Mouse (Mus musculus): ENCODE measurements around the gene Cttnbp2nl. TPM values are rescaled to one million over a fixed set of nuclear protein-coding genes. Genes with fewer than 3 reads are reported as not detected.

The Cttnbp2nl gene
- polyA plus RNA-seq, 1 experiment from 2014 or later, result 44.3 TPM

DNA sequence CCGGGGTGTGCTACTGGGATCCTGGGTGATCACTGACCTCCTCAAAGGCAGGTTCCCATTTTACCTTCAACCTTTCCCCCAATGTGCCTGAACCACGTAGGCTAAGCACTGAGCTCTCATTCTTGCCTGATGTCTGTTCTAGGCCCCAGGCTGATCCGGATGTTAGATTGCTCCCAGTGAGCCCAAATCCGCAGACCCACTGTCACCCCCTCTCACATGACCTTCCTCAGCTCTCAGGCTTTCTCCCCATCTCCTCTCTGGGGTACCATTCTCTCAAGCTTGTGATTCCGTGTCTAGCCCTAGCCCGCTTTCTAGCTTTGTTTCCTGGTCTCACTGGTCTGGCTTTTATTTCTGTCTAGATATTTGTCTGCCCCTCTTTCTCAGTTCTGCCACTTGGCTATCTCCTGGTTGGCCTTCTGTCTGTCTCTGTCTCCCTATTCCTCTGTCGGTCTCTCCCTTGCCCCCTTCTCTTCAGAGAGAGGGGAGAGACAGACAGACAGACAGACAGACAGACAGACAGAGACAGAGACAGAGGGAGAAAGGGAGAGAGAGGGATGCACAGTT lies 86.9 kb downstream of the Cttnbp2nl start:
- ATAC-seq (replicated peaks; ENCODE audit: insufficient number of reproducible peaks, low FRiP score, low TSS enrichment, low read depth), result no peak
- no peak overlapping the region for H3K4me2 ChIP-seq (ENCODE audit: low read depth, low read length)
- DNase-seq (ENCODE audit: low spot score), result no peak
- no peak overlapping the region for H3K9ac ChIP-seq (replicated peaks; ENCODE audit: low read length)
- H3K9me3 ChIP-seq (replicated peaks; ENCODE audit: control insufficient read depth, low read length), result no peaks in the 10 kb centered on the region
- H3K4me1 ChIP-seq (ENCODE audit: control insufficient read depth, insufficient read depth, low read length), result peaks cover 17% of the 10 kb centered on the region
- no peak overlapping the region for H3K4me3 ChIP-seq (ENCODE audit: low read depth, low read length)
- no peaks in the 10 kb centered on the region for H3K36me3 ChIP-seq (replicated peaks; ENCODE audit: control insufficient read depth, insufficient read depth, low read depth, low read length)
- WGBS, result 79% methylated on average over 7 of the region's 7 CpGs
- no peak overlapping the region for H3K27ac ChIP-seq (replicated peaks; ENCODE audit: low read depth, low read length)
- H3K27me3 ChIP-seq (ENCODE audit: control insufficient read depth, insufficient read depth, low read length), result peaks cover 23% of the 10 kb centered on the region

DNA sequence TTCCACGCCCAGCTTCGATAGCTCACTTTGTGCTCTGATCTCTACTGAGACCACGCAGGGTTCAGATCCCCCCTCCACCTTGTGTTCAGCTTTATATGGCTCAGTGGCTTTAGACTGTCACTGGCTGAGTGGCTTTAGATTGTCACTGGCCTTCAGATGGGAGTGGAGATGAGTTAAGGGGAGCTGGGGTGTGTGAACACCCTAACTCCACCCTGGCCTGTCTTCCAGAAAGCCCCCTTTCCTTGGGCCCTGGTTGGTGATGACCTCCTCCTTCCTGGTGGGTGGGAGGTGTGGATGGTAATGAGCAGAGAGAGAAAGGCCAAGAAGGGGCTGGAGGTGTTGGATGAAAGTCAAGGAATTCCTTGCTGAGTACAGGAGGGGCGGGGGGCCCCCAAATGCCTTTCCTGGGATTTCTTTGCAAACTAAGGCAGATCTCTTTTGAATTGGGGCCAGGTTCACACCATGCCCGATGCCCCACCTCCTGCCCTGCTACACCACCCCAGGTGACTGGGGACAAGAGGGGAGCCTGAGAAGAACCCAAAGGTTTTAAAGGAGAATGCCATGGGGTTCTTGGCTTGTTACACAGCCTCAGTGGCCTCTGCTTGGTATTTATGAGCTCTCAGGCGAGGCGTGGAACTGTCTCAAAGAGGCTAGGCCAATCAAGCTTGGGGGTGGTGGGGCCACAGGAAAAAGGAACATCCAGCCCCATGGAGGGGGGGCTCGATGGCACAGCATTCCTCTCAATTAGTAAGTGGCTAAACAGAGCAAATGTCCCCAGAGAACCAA lies 87.7 kb downstream of the Cttnbp2nl start:
- Histone ChIP-seq H3K36me3 (replicated peaks; ENCODE audit: control insufficient read depth, insufficient read depth, low read depth, low read length) (no peaks in the 10 kb centered on the region), H3K9me3 (replicated peaks; ENCODE audit: control insufficient read depth, low read length) (no peaks in the 10 kb centered on the region), H3K27ac (replicated peaks; ENCODE audit: low read depth, low read length) (no peak overlapping the region), H3K27me3 (ENCODE audit: control insufficient read depth, insufficient read depth, low read length) (peaks cover 31% of the 10 kb centered on the region), H3K4me1 (ENCODE audit: control insufficient read depth, insufficient read depth, low read length) (peaks cover 17% of the 10 kb centered on the region), H3K9ac (replicated peaks; ENCODE audit: low read length) (no peak overlapping the region), H3K4me2 (ENCODE audit: low read depth, low read length) (no peak overlapping the region), H3K4me3 (ENCODE audit: low read depth, low read length) (no peak overlapping the region)
- DNase-seq (ENCODE audit: low spot score) (no peak), ATAC-seq (replicated peaks; ENCODE audit: insufficient number of reproducible peaks, low FRiP score, low TSS enrichment, low read depth) (no peak)
- whole genome bisulfite sequencing, result 75% methylated on average over 8 of the region's 8 CpGs

DNA sequence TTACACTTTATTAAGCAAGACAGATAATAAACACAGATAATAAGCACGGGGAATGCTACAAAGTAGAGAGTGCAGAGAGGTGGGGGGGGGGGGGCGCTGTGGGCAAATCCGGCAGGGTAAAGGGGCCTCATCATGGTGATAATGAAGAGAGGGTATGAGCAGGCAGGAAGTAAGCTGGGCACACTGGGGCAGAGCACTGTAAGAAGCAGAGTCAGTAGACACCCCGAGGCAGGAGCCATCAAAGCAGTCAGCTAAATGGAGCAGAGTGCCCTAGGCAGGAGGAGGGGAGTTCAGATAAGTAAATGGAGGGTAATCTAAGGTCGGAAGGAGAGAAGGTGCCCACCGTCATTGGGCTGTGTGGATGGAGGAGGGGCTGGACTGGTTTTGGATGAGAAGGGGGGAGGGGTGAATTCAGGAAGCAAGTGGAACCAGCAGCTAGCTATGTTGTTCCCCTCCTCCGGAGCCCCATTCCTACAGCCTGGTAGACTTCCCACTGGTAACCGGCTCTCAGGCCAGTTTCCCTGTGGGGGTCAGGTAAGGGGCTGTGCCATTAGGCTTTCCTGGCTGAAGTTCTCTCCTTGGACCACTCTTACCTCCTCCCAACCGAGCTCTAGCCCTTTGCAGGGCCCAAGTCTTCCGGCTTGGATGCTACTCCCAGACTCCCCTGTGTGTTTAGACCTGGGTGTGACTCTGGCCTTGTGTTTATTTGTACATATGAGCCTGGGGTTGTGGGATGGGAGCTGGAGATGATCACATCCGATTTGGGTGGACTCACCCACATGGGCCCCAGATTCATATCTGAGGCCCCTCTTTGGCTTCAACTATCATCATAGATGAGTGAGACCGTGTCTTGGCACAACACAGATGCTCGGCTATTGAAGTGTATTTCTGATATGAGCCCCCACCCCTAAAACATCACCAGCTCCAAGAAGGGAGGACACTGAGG lies 89.3 kb downstream of the Cttnbp2nl start:
- Histone ChIP-seq H3K4me3 (ENCODE audit: low read depth, low read length) (no peak overlapping the region), H3K4me1 (ENCODE audit: control insufficient read depth, insufficient read depth, low read length) (peaks cover 19% of the 10 kb centered on the region), H3K9me3 (replicated peaks; ENCODE audit: control insufficient read depth, low read length) (no peaks in the 10 kb centered on the region), H3K9ac (replicated peaks; ENCODE audit: low read length) (no peak overlapping the region), H3K27me3 (ENCODE audit: control insufficient read depth, insufficient read depth, low read length) (peaks cover 42% of the 10 kb centered on the region), H3K4me2 (ENCODE audit: low read depth, low read length) (no peak overlapping the region), H3K27ac (replicated peaks; ENCODE audit: low read depth, low read length) (no peak overlapping the region), H3K36me3 (replicated peaks; ENCODE audit: control insufficient read depth, insufficient read depth, low read depth, low read length) (no peaks in the 10 kb centered on the region)
- 20% methylated on average over 13 of the region's 13 CpGs for WGBS
- DNase-seq (ENCODE audit: low spot score) (no peak), ATAC-seq (replicated peaks; ENCODE audit: insufficient number of reproducible peaks, low FRiP score, low TSS enrichment, low read depth) (no peak)

DNA sequence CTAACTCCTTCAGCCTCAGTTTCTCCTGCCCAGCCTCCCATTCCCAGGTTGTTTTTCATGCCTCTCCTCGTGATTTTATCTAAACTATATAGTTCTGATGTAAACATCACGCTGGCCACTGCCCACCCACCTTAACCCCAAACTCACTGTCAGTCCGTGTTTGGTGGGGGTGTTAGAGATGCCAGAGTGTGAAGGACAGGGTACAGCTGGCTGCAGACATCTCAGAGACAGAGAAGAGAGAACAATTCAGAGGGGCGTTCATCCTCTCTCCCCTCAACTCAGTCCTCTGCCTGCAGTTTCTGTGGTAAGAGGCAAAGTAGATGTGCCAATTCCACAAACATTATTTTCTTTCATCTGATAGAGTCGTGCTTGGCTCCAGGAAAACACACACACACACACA lies 90.1 kb downstream of the Cttnbp2nl start:
- ATAC-seq (replicated peaks; ENCODE audit: insufficient number of reproducible peaks, low FRiP score, low TSS enrichment, low read depth), result no peak
- Histone ChIP-seq H3K27me3 (ENCODE audit: control insufficient read depth, insufficient read depth, low read length) (peaks cover 42% of the 10 kb centered on the region), H3K36me3 (replicated peaks; ENCODE audit: control insufficient read depth, insufficient read depth, low read depth, low read length) (no peaks in the 10 kb centered on the region), H3K9me3 (replicated peaks; ENCODE audit: control insufficient read depth, low read length) (no peaks in the 10 kb centered on the region), H3K4me2 (ENCODE audit: low read depth, low read length) (peak overlapping the region; percentile 79; the same call in 1 of the 2 replicates), H3K4me3 (ENCODE audit: low read depth, low read length) (0 out of 2 replicates have a peak overlapping the region, but pooled peaks have one; percentile 48), H3K4me1 (ENCODE audit: control insufficient read depth, insufficient read depth, low read length) (peaks cover 19% of the 10 kb centered on the region), H3K27ac (replicated peaks; ENCODE audit: low read depth, low read length) (no peak overlapping the region), H3K9ac (replicated peaks; ENCODE audit: low read length) (no peak overlapping the region)
- no peak for DNase-seq (ENCODE audit: low spot score)
- WGBS, result 5% methylated on average over 5 of the region's 5 CpGs

DNA sequence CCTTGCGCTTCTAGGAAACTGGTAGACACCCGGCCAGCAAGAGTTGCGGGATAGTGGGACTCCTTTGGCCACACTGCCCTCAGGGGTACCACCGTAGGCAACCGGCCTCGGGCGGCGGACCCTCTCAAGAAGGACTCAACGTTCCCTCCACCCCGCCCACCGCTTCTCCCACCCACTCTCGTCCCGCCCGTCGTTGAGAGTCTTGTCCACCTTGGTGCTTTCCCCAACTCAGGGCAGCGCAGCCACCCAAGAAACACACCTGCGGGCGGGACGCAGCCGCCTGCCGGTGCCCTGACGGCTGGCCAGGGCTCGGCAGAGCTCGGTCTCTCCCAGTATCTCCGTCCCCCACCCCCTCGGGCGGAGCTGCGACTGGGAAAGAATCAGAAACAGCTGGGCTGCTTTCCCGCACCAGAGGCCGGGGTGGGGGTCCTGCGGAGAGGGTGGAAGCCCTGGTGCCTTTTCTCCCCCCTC lies 90.8 kb downstream of the Cttnbp2nl start:
- Histone ChIP-seq H3K9me3 (replicated peaks; ENCODE audit: control insufficient read depth, low read length) (no peaks in the 10 kb centered on the region), H3K27me3 (ENCODE audit: control insufficient read depth, insufficient read depth, low read length) (peaks cover 42% of the 10 kb centered on the region), H3K4me3 (ENCODE audit: low read depth, low read length) (peak overlapping the region; percentile 48), H3K4me2 (ENCODE audit: low read depth, low read length) (peak overlapping the region; percentile 79), H3K27ac (replicated peaks; ENCODE audit: low read depth, low read length) (0 out of 2 replicates have a peak overlapping the region, but pooled peaks have one; percentile 2), H3K36me3 (replicated peaks; ENCODE audit: control insufficient read depth, insufficient read depth, low read depth, low read length) (no peaks in the 10 kb centered on the region), H3K4me1 (ENCODE audit: control insufficient read depth, insufficient read depth, low read length) (peaks cover 19% of the 10 kb centered on the region), H3K9ac (replicated peaks; ENCODE audit: low read length) (peak overlapping the region; percentile 52)
- DNase-seq (ENCODE audit: low spot score) (peak; percentile 84), ATAC-seq (replicated peaks; ENCODE audit: insufficient number of reproducible peaks, low FRiP score, low TSS enrichment, low read depth) (no peak; the same call in 1 of the 2 replicates)
- WGBS, result under 1% methylated on average over 31 of the region's 31 CpGs

DNA sequence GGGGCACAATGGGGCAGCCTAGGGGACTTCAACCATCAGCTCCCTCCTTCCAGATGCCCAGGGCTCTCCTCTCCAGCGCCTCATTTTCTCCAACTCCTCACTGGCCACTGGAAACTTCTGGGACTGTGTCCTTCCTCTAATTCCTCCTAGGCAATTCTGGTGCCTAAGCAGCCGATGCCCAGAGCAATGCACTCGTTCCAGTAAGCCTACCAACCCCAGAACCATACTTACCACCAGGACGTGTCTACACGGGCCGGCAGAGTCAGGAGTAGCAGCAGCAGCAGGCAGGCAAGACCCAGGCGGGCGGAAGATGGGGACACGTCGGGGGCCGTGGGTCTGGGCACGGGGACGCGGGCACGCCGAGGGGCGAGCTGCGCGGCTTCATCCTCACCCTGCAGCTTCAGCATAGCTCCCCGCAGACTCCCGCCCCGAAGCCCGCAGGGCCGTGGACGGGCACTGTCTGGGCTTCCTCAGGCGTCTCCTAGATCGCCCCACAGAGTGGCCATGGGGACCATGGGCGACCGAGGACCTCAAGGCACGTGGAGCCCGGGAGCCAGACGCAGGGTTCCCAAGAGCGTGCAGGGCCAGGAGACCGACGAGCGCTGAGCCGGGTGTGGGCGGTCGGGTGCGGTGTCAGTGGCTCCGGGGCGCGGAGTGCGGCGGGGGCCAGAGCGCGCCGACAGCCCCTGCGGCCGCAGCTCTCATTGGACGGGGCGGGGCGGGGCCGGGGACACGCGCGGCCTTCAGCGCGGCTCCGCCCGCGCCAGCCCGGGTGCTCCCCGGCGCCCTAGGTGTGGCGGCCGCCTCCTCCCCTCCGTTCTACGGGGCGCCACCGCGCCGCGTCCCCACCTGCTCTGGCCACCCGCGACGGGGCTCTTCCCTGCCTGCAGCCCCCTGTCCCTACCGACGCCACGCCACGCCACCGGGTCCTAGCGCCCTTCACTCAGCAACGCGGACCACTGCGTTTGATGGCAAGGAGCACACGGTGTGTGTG lies 91.6 kb downstream of the Cttnbp2nl start, which contains the start of gene Wnt2b:
Gene Wnt2b (minus strand): TSS at position 856 of the 994 bp plus-strand sequence.
- no peaks in the 10 kb centered on the region for H3K9me3 ChIP-seq (replicated peaks; ENCODE audit: control insufficient read depth, low read length)
- H3K4me2 ChIP-seq (ENCODE audit: low read depth, low read length), result peak within 1 kb of the TSS; percentile 79
- peak within 1 kb of the TSS; percentile 52 for H3K9ac ChIP-seq (replicated peaks; ENCODE audit: low read length)
- ATAC-seq (replicated peaks; ENCODE audit: insufficient number of reproducible peaks, low FRiP score, low TSS enrichment, low read depth), result peak; percentile 50; the same call in 1 of the 2 replicates
- 0 out of 2 replicates have a peak within 1 kb of the TSS, but pooled peaks have one; percentile 2 for H3K27ac ChIP-seq (replicated peaks; ENCODE audit: low read depth, low read length)
- no peak for DNase-seq (ENCODE audit: low spot score)
- WGBS, result 2% methylated on average over 75 of the region's 87 CpGs
- H3K27me3 ChIP-seq (ENCODE audit: control insufficient read depth, insufficient read depth, low read length), result peaks cover 42% of the 10 kb centered on the region
- peaks cover 22% of the 10 kb centered on the region for H3K4me1 ChIP-seq (ENCODE audit: control insufficient read depth, insufficient read depth, low read length)
- H3K4me3 ChIP-seq (ENCODE audit: low read depth, low read length), result peak within 1 kb of the TSS; percentile 48
- H3K36me3 ChIP-seq (replicated peaks; ENCODE audit: control insufficient read depth, insufficient read depth, low read depth, low read length), result no peaks in the 10 kb centered on the region
